Mouse (Mus musculus) midbrain, embryonic 13.5 days (tissue): Measurements from ENCODE around the gene Tmem179b. TPM values are rescaled to one million over a fixed set of nuclear protein-coding genes. Genes with fewer than 3 reads are reported as not detected.

Experiments used
- ATAC-seq: fragments of 200-750 bp; cut with Nextera tagmentation; 2 replicates; pipeline ENCODE4 v1.8.0; 2017; ENCODE audit warnings: mild to moderate bottlenecking, moderate TSS enrichment, moderate library complexity
- H3K27ac ChIP-seq: fragments of 300-500 bp; sonication (generic); 2 replicates; pipeline ENCODE4 v1.5.1; 2015; ENCODE audit warnings: inconsistent platforms, mild to moderate bottlenecking, moderate library complexity
- H3K27me3 ChIP-seq: fragments of 300-500 bp; sonication (generic); 2 replicates; pipeline ENCODE4 v1.6.1; 2015; ENCODE audit warnings: mild to moderate bottlenecking, inconsistent platforms
- H3K36me3 ChIP-seq: fragments of 300-500 bp; sonication (generic); 2 replicates; pipeline ENCODE4 v1.6.1; 2015; ENCODE audit warnings: mild to moderate bottlenecking, inconsistent platforms
- H3K4me1 ChIP-seq: fragments of 300-500 bp; sonication (generic); replicated peaks from 2 replicates; pipeline ENCODE4 v1.6.1; 2015; ENCODE audit warnings: inconsistent platforms
- H3K4me2 ChIP-seq: fragments of 300-500 bp; sonication (generic); replicated peaks from 2 replicates; pipeline ENCODE4 v1.6.1; 2015; ENCODE audit warnings: moderate library complexity, mild to moderate bottlenecking, inconsistent platforms
- H3K4me3 ChIP-seq: fragments of 300-500 bp; sonication (generic); replicated peaks from 2 replicates; pipeline ENCODE4 v1.5.1; 2015; ENCODE audit warnings: mild to moderate bottlenecking, inconsistent platforms
- H3K9ac ChIP-seq: fragments of 300-500 bp; sonication (generic); replicated peaks from 2 replicates; pipeline ENCODE4 v1.6.1; 2015; ENCODE audit warnings: mild to moderate bottlenecking, inconsistent platforms
- H3K9me3 ChIP-seq: fragments of 300-500 bp; sonication (generic); 2 replicates; pipeline ENCODE4 v1.6.1; 2016; ENCODE audit warnings: mild to moderate bottlenecking, inconsistent platforms
- WGBS: fragments of 180-500 bp; shearing (Covaris S2); methylation state at CpG from one replicate; pipeline ENCODE4 v1.1.7; 2015; 5-methylcytosine and 5-hydroxymethylcytosine counted together
- microRNA-seq: library from miRNA; unstranded; fragments of <30 nt; microRNA quantifications from one replicate; pipeline ENCODE4, GENCODE M21; 2016
- polyA plus RNA-seq: library from polyadenylated mRNA; unstranded; fragments of >200 nt; fragmentation: Nextera tagmentation; extraction: Ambion mirVana; gene quantifications from 2 replicates; pipeline ENCODE4 v1.2.1, GENCODE M21; 2015

The Tmem179b gene
- polyA plus RNA-seq, 1 experiment from 2014 or later = 38.1 TPM

DNA sequence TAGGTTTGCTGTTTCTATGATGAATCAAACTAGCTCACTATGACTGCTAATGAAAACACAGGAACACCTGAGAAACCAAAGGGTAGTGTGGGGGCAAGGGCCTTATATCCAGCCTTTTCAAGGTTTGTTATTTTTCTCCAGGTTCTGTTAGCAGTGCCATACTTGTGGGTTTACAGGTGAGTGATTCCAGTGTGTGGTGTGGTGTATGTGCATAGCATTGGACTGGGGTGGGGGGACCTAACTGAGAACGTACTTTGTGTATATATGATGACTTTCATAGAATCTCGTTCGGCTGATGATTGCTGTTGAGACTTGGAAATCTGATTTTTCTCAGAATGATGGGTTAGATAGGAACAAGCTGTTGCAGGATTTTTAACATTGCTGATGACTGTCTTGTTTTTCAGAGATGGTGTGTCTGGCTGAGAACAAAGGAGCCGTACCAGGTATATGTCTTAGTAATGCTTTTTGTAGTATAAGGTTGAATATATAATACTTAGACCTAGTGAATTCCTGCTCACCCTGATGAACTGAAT, 49.1 kb downstream of the Tmem179b start:
- H3K9me3 ChIP-seq = no peaks in the 10 kb centered on the region
- no peak overlapping the region for H3K27ac ChIP-seq
- H3K4me2 ChIP-seq = peak overlapping the region; percentile 67
- peaks cover 27% of the 10 kb centered on the region for H3K36me3 ChIP-seq
- no peaks in the 10 kb centered on the region for H3K27me3 ChIP-seq
- WGBS = 57% methylated on average over 4 of the region's 4 CpGs
- peaks cover 38% of the 10 kb centered on the region for H3K4me1 ChIP-seq
- peak overlapping the region; percentile 88 for H3K9ac ChIP-seq
- H3K4me3 ChIP-seq = peak overlapping the region; percentile 71
- ATAC-seq = no peak

DNA sequence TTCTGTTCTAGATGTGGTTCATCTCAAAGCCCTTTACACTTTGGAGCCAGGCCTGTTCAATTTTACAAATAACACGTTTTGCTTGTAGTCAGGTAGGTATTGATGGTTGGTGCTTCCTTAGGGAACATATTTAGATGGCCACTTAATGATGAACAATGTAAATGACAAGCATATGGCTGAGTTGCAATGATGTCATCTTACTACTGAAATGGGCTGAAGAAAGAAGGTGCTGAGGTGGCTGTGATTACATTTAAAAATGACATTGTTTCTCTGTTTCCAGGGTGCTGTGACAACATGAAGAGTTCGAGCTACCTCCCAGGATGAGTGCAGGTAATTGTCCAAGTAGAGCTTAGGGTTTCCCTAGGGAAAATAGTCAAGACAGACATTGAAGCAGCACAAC, 49.9 kb downstream of the Tmem179b start:
- WGBS = 0% methylated on average over 2 of the region's 2 CpGs
- peaks cover 38% of the 10 kb centered on the region for H3K4me1 ChIP-seq
- 0 out of 2 replicates have a peak overlapping the region, but pooled peaks have one; percentile 22 for H3K27ac ChIP-seq
- no peaks in the 10 kb centered on the region for H3K9me3 ChIP-seq
- peak overlapping the region; percentile 88 for H3K9ac ChIP-seq
- H3K4me2 ChIP-seq = peak overlapping the region; percentile 67
- H3K36me3 ChIP-seq = peaks cover 27% of the 10 kb centered on the region
- H3K4me3 ChIP-seq = peak overlapping the region; percentile 71
- ATAC-seq = no peak
- no peaks in the 10 kb centered on the region for H3K27me3 ChIP-seq

DNA sequence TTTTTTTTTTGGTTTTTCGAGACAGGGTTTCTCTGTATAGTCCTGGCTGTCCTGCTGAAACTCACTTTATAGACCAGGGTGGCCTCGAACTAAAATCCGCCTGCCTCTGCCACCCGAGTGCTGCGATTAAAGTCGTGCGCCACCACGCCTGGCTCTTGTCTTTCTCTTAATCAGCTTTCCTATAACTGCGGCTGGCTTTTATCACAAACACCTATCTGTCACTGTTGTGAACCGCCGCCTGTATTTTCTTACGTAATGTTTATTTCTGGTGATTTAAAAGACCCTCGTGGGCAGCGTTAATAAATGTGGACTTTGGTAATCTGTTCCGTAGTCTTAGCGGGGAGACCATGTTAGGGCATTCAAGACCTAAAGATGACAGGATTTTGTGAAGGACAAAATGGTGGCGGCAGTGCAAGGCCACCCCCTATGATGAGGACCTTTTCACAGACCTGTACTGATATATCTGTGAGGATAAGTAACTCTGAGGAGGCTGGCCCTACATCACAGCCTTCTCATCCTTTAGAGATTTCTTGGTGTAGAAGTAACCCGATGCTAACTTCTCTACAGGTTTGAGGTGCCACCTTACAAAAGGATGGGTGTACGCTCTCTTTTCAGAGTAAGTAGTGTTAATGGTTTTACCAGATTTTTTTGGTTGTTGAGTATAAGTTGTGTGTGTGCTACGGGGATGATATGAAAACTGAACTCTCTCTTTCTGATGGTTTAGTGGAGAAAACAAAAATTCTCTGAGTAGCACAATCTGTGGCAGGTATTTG, 50.5 kb downstream of the Tmem179b start:
- H3K27me3 ChIP-seq = no peaks in the 10 kb centered on the region
- under 1% methylated on average over 20 of the region's 20 CpGs for WGBS
- peak overlapping the region; percentile 88 for H3K9ac ChIP-seq

DNA sequence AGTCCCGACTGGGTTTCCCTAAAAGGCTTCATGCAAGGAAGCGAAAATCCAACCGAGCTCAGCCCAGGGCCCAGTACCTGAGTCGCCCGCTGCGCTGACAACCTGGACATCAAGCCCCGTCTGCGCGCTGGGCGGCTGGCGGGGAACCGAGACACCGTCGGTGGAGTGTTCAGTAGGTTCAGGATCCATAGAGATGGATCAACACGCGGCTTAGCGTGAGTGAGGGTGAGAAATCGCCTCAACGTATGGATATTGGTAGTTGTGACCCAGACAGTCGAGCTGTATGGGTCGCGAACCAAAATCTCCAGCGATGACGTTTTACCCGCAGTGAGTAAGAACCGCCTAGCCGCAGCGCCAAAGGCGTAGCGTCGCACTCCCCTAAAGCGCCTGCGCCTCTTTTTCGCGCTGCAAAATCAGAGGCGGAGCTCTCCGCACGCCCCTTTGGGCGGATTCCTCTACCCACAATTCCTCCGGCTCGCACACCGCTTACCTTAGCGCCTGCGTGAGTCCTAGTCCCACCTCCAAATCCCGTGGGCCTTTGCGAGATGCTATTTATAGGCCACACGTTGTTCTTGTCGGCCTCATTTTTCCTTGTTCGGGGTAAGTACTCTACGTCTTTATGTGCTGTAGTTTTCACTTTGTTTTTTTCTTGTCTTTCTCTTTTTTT, 51.2 kb downstream of the Tmem179b start, which contains the start of gene Slc3a2:
TSS of gene Slc3a2 (minus strand) at position 463 of the 667 bp plus-strand sequence.
- peak within 1 kb of the TSS; percentile 88 for H3K9ac ChIP-seq
- H3K4me2 ChIP-seq = peak within 1 kb of the TSS; percentile 67
- under 1% methylated on average over 50 of the region's 50 CpGs for WGBS
- H3K27ac ChIP-seq = peak within 1 kb of the TSS; percentile 91
- H3K36me3 ChIP-seq = peaks cover 27% of the 10 kb centered on the region
- no peaks in the 10 kb centered on the region for H3K27me3 ChIP-seq
- no peaks in the 10 kb centered on the region for H3K9me3 ChIP-seq
- peaks cover 38% of the 10 kb centered on the region for H3K4me1 ChIP-seq
- ATAC-seq = peak; percentile 98
- peak within 1 kb of the TSS; percentile 71 for H3K4me3 ChIP-seq

More for the DNA sequence above, 50.5 kb downstream of the Tmem179b start:
- ATAC-seq = no peak
- peaks cover 38% of the 10 kb centered on the region for H3K4me1 ChIP-seq
- H3K4me2 ChIP-seq = peak overlapping the region; percentile 67
- H3K9me3 ChIP-seq = no peaks in the 10 kb centered on the region
- peak overlapping the region; percentile 77 for H3K27ac ChIP-seq
- peak overlapping the region; percentile 71 for H3K4me3 ChIP-seq
- peaks cover 27% of the 10 kb centered on the region for H3K36me3 ChIP-seq

DNA sequence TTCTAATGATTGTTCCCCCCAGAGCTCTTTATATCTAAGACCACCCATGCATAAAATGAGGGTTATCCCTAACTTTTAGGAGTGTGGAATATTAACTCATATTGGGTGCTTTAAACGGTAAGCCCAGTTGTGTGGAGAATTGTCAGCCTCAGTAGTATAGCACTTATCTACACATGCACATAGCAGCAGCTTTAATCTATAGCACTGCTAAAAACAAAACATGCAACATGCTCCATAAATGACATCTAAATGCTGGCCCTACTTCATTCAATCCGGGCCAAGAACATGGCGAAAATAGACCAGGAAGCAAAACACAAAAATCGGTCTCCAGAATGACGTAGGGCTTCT, 51.7 kb downstream of the Tmem179b start:
- Histone ChIP-seq H3K4me3 (peak overlapping the region; percentile 71), H3K36me3 (peaks cover 27% of the 10 kb centered on the region), H3K9ac (peak overlapping the region; percentile 77), H3K27ac (peak overlapping the region; percentile 91), H3K4me1 (peaks cover 38% of the 10 kb centered on the region), H3K4me2 (peak overlapping the region; percentile 65), H3K9me3 (no peaks in the 10 kb centered on the region), H3K27me3 (no peaks in the 10 kb centered on the region)
- 4% methylated on average over 5 of the region's 5 CpGs for WGBS
- peak; percentile 12 for ATAC-seq

Small RNAs within 50 kb of the gene (microRNA-seq; reads per million reads assigned to microRNA genes)
- gene Mir6992 = not detected

Other genes with a start within 250 kb of the Tmem179b start
- 3.8 and 4.2 TPM in 2 replicates for gene Slc22a8, start 183.2 kb downstream of the Tmem179b start, polyA plus RNA-seq
- gene Slc22a6, start 156.4 kb downstream of the Tmem179b start, polyA plus RNA-seq = 8.5 and 9.5 TPM in 2 replicates
- gene Chrm1, start 110.7 kb downstream of the Tmem179b start, polyA plus RNA-seq = 0.31 and 0.58 TPM in 2 replicates
- gene Slc3a2, start 51.1 kb downstream of the Tmem179b start, polyA plus RNA-seq = 151 and 153 TPM in 2 replicates
- 89.1 and 93.4 TPM in 2 replicates for gene Wdr74, start 38.6 kb downstream of the Tmem179b start, polyA plus RNA-seq
- 2.2 and 2.5 TPM in 2 replicates for gene 1700092M07Rik, start 33.7 kb downstream of the Tmem179b start, polyA plus RNA-seq
- gene Stx5a, start 33.1 kb downstream of the Tmem179b start, polyA plus RNA-seq = 121 and 127 TPM in 2 replicates
- gene Nxf1, start 17.4 kb downstream of the Tmem179b start, polyA plus RNA-seq = 195 and 206 TPM in 2 replicates
- gene Tmem223, start 3.5 kb downstream of the Tmem179b start, polyA plus RNA-seq = 264 and 280 TPM in 2 replicates
- gene Taf6l, start 11.9 kb upstream of the Tmem179b start, polyA plus RNA-seq = 28.8 and 30.5 TPM in 2 replicates
- 163 and 164 TPM in 2 replicates for gene Polr2g, start 24.1 kb upstream of the Tmem179b start, polyA plus RNA-seq
- gene Zbtb3, start 28.1 kb upstream of the Tmem179b start, polyA plus RNA-seq = 8.1 and 8.3 TPM in 2 replicates
- gene Ttc9c, start 44.9 kb upstream of the Tmem179b start, polyA plus RNA-seq = 66.1 and 70.3 TPM in 2 replicates
- 6.1 and 6.4 TPM in 2 replicates for gene Hnrnpul2, start 45.5 kb upstream of the Tmem179b start, polyA plus RNA-seq
- gene AC129217.1, start 55.3 kb upstream of the Tmem179b start, polyA plus RNA-seq = not detected in 2 replicates
- gene Bscl2, start 63.0 kb upstream of the Tmem179b start, polyA plus RNA-seq = 78.9 and 83.7 TPM in 2 replicates
- gene Gng3, start 64.7 kb upstream of the Tmem179b start, polyA plus RNA-seq = 310 and 338 TPM in 2 replicates
- gene Lrrn4cl, start 76.3 kb upstream of the Tmem179b start, polyA plus RNA-seq = 0.23 and 0.62 TPM in 2 replicates
- 167 and 168 TPM in 2 replicates for gene Ubxn1, start 97.0 kb upstream of the Tmem179b start, polyA plus RNA-seq
- gene Uqcc3, start 106.5 kb upstream of the Tmem179b start, polyA plus RNA-seq = 66.5 and 71.5 TPM in 2 replicates
- 61.5 and 61.8 TPM in 2 replicates for gene Lbhd1, start 109.3 kb upstream of the Tmem179b start, polyA plus RNA-seq
- not detected in 2 replicates for gene Gm49403, start 109.5 kb upstream of the Tmem179b start, polyA plus RNA-seq
- gene 1810009A15Rik, start 114.4 kb upstream of the Tmem179b start, polyA plus RNA-seq = 56.1 and 70.3 TPM in 2 replicates
- 0.54 TPM in 1 of 2 replicates, not detected in the other for gene Gm49416, start 114.5 kb upstream of the Tmem179b start, polyA plus RNA-seq
- 34.8 and 38.9 TPM in 2 replicates for gene Ints5, start 118.5 kb upstream of the Tmem179b start, polyA plus RNA-seq
- gene Ganab, start 123.6 kb upstream of the Tmem179b start, polyA plus RNA-seq = 96.8 and 99.8 TPM in 2 replicates
- gene B3gat3, start 145.9 kb upstream of the Tmem179b start, polyA plus RNA-seq = 82.2 and 89.5 TPM in 2 replicates
- gene Rom1, start 154.9 kb upstream of the Tmem179b start, polyA plus RNA-seq = 1.9 and 2.4 TPM in 2 replicates
- 8.7 and 9.2 TPM in 2 replicates for gene Eml3, start 155.1 kb upstream of the Tmem179b start, polyA plus RNA-seq
- gene Mta2, start 167.4 kb upstream of the Tmem179b start, polyA plus RNA-seq = 149 and 153 TPM in 2 replicates
- 32.4 and 32.6 TPM in 2 replicates for gene Tut1, start 179.4 kb upstream of the Tmem179b start, polyA plus RNA-seq
- 334 and 335 TPM in 2 replicates for gene Eef1g, start 192.6 kb upstream of the Tmem179b start, polyA plus RNA-seq
- 3.7 and 4.9 TPM in 2 replicates for gene Ahnak, start 214.8 kb upstream of the Tmem179b start, polyA plus RNA-seq